Mouse (Mus musculus): ENCODE measurements around the gene Gm10337. TPM values are rescaled to one million over a fixed set of nuclear protein-coding genes. Genes with fewer than 3 reads are reported as not detected.
A peak's percentile ranks its signal among the peaks of the same experiment; 100 is the strongest.

Gene Gm10337
- polyA plus RNA-seq, 2 experiments: not detected

DNA sequence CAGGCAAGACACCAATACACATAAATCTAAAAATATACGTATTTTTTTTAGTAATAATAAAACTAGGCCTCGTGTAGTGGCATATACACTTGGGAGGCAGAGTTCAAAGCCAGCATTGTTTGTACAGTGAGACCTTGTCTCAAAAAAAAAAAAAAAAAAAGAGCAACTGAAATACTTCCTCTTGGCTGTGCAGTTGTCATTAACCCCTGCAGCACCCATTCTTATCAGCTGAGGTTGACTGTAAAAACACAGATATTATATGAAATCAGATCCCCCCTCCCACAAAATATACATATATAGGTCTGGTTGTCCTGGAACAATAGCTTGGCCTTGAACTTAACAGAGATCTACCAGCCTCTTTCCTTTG is 2.9 kb downstream of the Gm10337 start:
- H3K36me3 ChIP-seq (replicated peaks; ENCODE audit: control insufficient read depth, insufficient read depth, low read depth): peaks cover 20% of the 10 kb centered on the region
- H3K4me2 ChIP-seq (ENCODE audit: low read depth): no peak overlapping the region
- H3K9me3 ChIP-seq (ENCODE audit: control insufficient read depth, low read length): no peaks in the 10 kb centered on the region
- no peak overlapping the region for H3K4me3 ChIP-seq (ENCODE audit: insufficient read depth in 1 of 2, low read depth in 2 of 2, low read length in 2 of 2)
- DNase-seq (ENCODE audit: low read depth in 3 of 3, low spot score in 3 of 3) (no peak), ATAC-seq (ENCODE audit: insufficient read depth) (no peak)
- H3K27me3 ChIP-seq (ENCODE audit: control insufficient read depth, insufficient read depth, low read length): no peaks in the 10 kb centered on the region; the same call in 1 of the 2 replicates
- H3K4me1 ChIP-seq (replicated peaks; ENCODE audit: control insufficient read depth in 2 of 2, insufficient read depth in 2 of 2, low read length in 1 of 2): peaks cover 2 to 7% of the 10 kb centered on the region in 2 experiments
- no peak for TF ChIP-seq EP300 (IDR thresholded peaks at IDR 0.05; ENCODE audit: low read depth)
- no peak for TF ChIP-seq CTCF (IDR thresholded peaks at IDR 0.05; ENCODE audit: low read depth)
- WGBS (ENCODE audit: insufficient replicate concordance): 29% methylated on average over 2 of the region's 2 CpGs
- no peak overlapping the region for H3K27ac ChIP-seq
- H3K9ac ChIP-seq (replicated peaks): no peak overlapping the region

DNA sequence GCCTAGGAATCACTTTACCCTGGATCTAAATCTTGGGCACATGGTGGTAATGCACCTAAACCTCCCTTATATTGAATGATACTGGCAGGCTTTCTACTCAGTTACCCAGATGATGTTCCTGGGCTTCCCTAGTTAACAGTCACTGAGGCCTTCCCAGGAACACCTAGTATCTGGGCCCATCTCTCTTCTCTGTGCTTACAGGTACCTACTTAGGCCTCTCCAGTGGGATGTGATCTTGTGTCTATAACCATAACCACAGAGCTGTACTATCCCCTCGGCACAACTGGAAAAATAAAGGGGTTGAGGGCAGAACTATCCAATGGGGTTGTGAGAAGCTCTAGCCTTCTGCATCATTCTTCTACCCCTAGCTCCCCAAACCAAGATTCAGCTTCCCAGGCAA is 3.3 kb downstream of the Gm10337 start:
- WGBS (ENCODE audit: insufficient replicate concordance): 64% methylated on average over 1 of the region's 1 CpGs
- Histone ChIP-seq H3K4me2 (ENCODE audit: low read depth) (no peak overlapping the region), H3K27ac (no peak overlapping the region), H3K36me3 (replicated peaks; ENCODE audit: control insufficient read depth, insufficient read depth, low read depth) (peaks cover 17% of the 10 kb centered on the region), H3K4me3 (ENCODE audit: insufficient read depth in 1 of 2, low read depth in 2 of 2, low read length in 2 of 2) (no peak overlapping the region), H3K9ac (replicated peaks) (no peak overlapping the region), H3K9me3 (ENCODE audit: control insufficient read depth, low read length) (no peaks in the 10 kb centered on the region), H3K27me3 (ENCODE audit: control insufficient read depth, insufficient read depth, low read length) (no peaks in the 10 kb centered on the region; the same call in 1 of the 2 replicates), H3K4me1 (replicated peaks; ENCODE audit: control insufficient read depth in 2 of 2, insufficient read depth in 2 of 2, low read length in 1 of 2) (peaks cover 2 to 7% of the 10 kb centered on the region in 2 experiments)
- no peak for DNase-seq (ENCODE audit: low read depth in 3 of 3, low spot score in 3 of 3)
- TF ChIP-seq CTCF (IDR thresholded peaks at IDR 0.05; ENCODE audit: low read depth): no peak
- TF ChIP-seq EP300 (IDR thresholded peaks at IDR 0.05; ENCODE audit: low read depth): no peak
- ATAC-seq (ENCODE audit: insufficient read depth): no peak

DNA sequence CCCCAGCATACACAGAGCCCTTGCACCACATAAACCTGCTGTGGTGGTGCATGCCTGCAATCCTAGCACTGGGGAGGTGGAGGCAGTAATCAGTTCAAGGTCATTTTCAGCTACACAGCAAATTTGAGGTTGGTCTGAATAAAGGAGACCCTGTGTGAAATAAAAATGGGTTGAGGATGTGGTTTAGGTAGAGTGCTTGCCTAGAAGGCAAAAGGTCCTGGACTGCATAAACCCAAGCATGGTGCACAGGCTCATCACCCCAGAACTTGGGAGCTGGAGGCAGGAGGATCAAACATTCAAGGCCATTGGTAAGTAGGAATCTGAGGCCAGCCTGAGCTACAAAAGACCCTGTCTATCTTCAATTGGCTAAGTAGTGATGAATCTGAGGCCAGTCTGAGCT is 4.0 kb downstream of the Gm10337 start:
- no peak overlapping the region for H3K4me3 ChIP-seq (ENCODE audit: insufficient read depth in 1 of 2, low read depth in 2 of 2, low read length in 2 of 2)
- DNase-seq (ENCODE audit: low read depth in 3 of 3, low spot score in 3 of 3) (no peak), ATAC-seq (ENCODE audit: insufficient read depth) (no peak)

DNA sequence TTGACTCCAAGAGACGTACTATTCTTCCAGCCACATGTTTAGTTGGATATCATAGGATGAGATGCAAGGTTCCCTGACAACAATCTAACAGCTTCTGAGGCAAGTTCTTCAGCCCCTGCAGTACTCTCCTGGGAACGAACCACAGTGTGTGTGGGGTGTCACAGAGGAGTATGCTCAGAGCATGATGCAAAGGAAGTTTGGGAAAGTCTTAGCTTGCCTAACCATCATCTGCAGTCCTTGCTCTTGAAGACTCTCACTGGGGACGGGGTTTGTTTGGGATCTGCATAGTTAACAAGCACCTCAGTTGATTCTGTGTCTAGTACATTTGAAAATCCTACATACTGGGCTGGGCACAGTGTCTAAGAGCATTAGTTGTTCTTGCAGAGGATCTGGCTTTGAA is 4.8 kb downstream of the Gm10337 start:
- H3K4me1 ChIP-seq (replicated peaks; ENCODE audit: control insufficient read depth in 2 of 2, insufficient read depth in 2 of 2, low read length in 1 of 2): peaks cover 2 to 7% of the 10 kb centered on the region in 2 experiments; a peak in 3 of 4 replicates
- peaks cover 7% of the 10 kb centered on the region; the same call in 1 of the 2 replicates for H3K36me3 ChIP-seq (replicated peaks; ENCODE audit: control insufficient read depth, insufficient read depth, low read depth)
- DNase-seq (ENCODE audit: low read depth in 3 of 3, low spot score in 3 of 3): no peak
- no peaks in the 10 kb centered on the region for H3K9me3 ChIP-seq (ENCODE audit: control insufficient read depth, low read length)
- 61% methylated on average over 3 of the region's 3 CpGs for WGBS (ENCODE audit: insufficient replicate concordance)
- no peak overlapping the region for H3K9ac ChIP-seq (replicated peaks)
- H3K27me3 ChIP-seq (ENCODE audit: control insufficient read depth, insufficient read depth, low read length): no peaks in the 10 kb centered on the region; the same call in 1 of the 2 replicates
- ATAC-seq (ENCODE audit: insufficient read depth): no peak
- H3K4me3 ChIP-seq (ENCODE audit: insufficient read depth in 1 of 2, low read depth in 2 of 2, low read length in 2 of 2): no peak overlapping the region
- H3K27ac ChIP-seq: no peak overlapping the region
- no peak overlapping the region for H3K4me2 ChIP-seq (ENCODE audit: low read depth)
- TF ChIP-seq EP300 (IDR thresholded peaks at IDR 0.05; ENCODE audit: low read depth): no peak

More for the DNA sequence above, 4.0 kb downstream of the Gm10337 start:
- Histone ChIP-seq H3K36me3 (replicated peaks; ENCODE audit: control insufficient read depth, insufficient read depth, low read depth) (peaks cover 13% of the 10 kb centered on the region), H3K4me1 (replicated peaks; ENCODE audit: control insufficient read depth in 2 of 2, insufficient read depth in 2 of 2, low read length in 1 of 2) (peaks cover 2 to 7% of the 10 kb centered on the region in 2 experiments; a peak in 3 of 4 replicates), H3K27ac (no peak overlapping the region), H3K27me3 (ENCODE audit: control insufficient read depth, insufficient read depth, low read length) (no peaks in the 10 kb centered on the region; the same call in 1 of the 2 replicates), H3K9me3 (ENCODE audit: control insufficient read depth, low read length) (no peaks in the 10 kb centered on the region), H3K4me2 (ENCODE audit: low read depth) (no peak overlapping the region), H3K9ac (replicated peaks) (no peak overlapping the region)
- TF ChIP-seq EP300 (IDR thresholded peaks at IDR 0.05; ENCODE audit: low read depth) (no peak), CTCF (IDR thresholded peaks at IDR 0.05; ENCODE audit: low read depth) (no peak)

DNA sequence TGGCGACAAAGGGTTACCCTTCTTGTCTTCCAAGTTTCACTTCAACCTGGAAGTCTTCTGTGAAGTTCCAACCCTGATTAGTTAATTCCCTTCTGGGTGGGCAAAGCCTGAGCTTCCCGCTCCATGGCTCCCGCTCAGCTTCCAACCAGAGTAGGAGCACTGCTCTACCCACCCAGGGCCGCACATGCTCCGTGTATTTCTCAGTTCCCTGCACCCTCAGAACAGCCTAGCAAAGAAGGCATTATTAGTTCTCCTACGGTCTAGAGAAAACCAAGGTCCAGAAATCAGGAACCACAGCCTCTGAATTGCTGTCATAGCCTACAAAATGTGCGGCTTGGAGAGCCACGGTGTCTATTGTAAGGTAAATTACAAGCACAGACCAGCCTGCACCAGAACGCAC is 6.6 kb downstream of the Gm10337 start:
- WGBS (ENCODE audit: insufficient replicate concordance): 16% methylated on average over 9 of the region's 9 CpGs
- Histone ChIP-seq H3K36me3 (replicated peaks; ENCODE audit: control insufficient read depth, insufficient read depth, low read depth) (no peaks in the 10 kb centered on the region), H3K4me3 (ENCODE audit: insufficient read depth in 1 of 2, low read depth in 2 of 2, low read length in 2 of 2) (peak overlapping the region; percentile 56 to 62), H3K27me3 (ENCODE audit: control insufficient read depth, insufficient read depth, low read length) (no peaks in the 10 kb centered on the region; the same call in 1 of the 2 replicates), H3K4me2 (ENCODE audit: low read depth) (peak overlapping the region; percentile 90), H3K27ac (no peak overlapping the region), H3K9ac (replicated peaks) (peak overlapping the region; percentile 59), H3K9me3 (ENCODE audit: control insufficient read depth, low read length) (no peaks in the 10 kb centered on the region), H3K4me1 (replicated peaks; ENCODE audit: control insufficient read depth in 2 of 2, insufficient read depth in 2 of 2, low read length in 1 of 2) (peaks cover 2 to 7% of the 10 kb centered on the region in 2 experiments; a peak in 3 of 4 replicates)
- no peak for TF ChIP-seq CTCF (IDR thresholded peaks at IDR 0.05; ENCODE audit: low read depth)
- ATAC-seq (ENCODE audit: insufficient read depth) (peak; percentile 16), DNase-seq (ENCODE audit: low read depth in 3 of 3, low spot score in 3 of 3) (no peak)

All from liver, embryonic 14.5 days (tissue).